Mouse (Mus musculus): ENCODE data around the gene Eme1.
"Not testable (repeated sequence)": the region's sequence is repeated elsewhere in the genome, so short reads cannot be mapped to it uniquely, and the experiment has no call there.

Eme1 gene

GRCm38 (mm10) chr11:94653663-94654436 is at the start of gene Eme1, which contains the start of gene Mrpl27:
TSS of gene Eme1 (minus strand) at chr11:94653964.
TSS of gene Mrpl27 (plus strand) at chr11:94653767.
- peak; percentile 87 to 97 for DNase-seq (ENCODE audit: inconsistent age in 2 of 2, low spot score in 1 of 2)

- no peak for DNase-seq (ENCODE audit: inconsistent age in 2 of 2, low spot score in 1 of 2)
Observed at GRCm38 (mm10) chr11:94702216-94702610, 48.4 kb upstream of the Eme1 start.

GRCm38 (mm10) chr11:94701401-94702215 is 47.8 kb upstream of the Eme1 start:
- no peak for DNase-seq (ENCODE audit: inconsistent age in 2 of 2, low spot score in 1 of 2)

- DNase-seq (ENCODE audit: inconsistent age in 2 of 2, low spot score in 1 of 2) = no peak
Observed at GRCm38 (mm10) chr11:94699399-94699798, 45.6 kb upstream of the Eme1 start.

- no peak for DNase-seq (ENCODE audit: inconsistent age in 2 of 2, low spot score in 1 of 2)
Observed at GRCm38 (mm10) chr11:94697703-94698464, 44.1 kb upstream of the Eme1 start.

GRCm38 (mm10) chr11:94697140-94697539 is 43.4 kb upstream of the Eme1 start:
- DNase-seq (ENCODE audit: inconsistent age in 2 of 2, low spot score in 1 of 2) = no peak

- DNase-seq (ENCODE audit: inconsistent age in 2 of 2, low spot score in 1 of 2) = no peak
Observed at GRCm38 (mm10) chr11:94695508-94695907, 41.7 kb upstream of the Eme1 start.

- not testable (repeated sequence) for DNase-seq (ENCODE audit: inconsistent age in 2 of 2, low spot score in 1 of 2)
Observed at GRCm38 (mm10) chr11:94692502-94692901, 38.7 kb upstream of the Eme1 start.

- no peak for DNase-seq (ENCODE audit: inconsistent age in 2 of 2, low spot score in 1 of 2)
Observed at GRCm38 (mm10) chr11:94687178-94687577, 33.4 kb upstream of the Eme1 start.

GRCm38 (mm10) chr11:94682427-94682826 is 28.7 kb upstream of the Eme1 start:
- no peak for DNase-seq (ENCODE audit: inconsistent age in 2 of 2, low spot score in 1 of 2)

GRCm38 (mm10) chr11:94681640-94682039 is 27.9 kb upstream of the Eme1 start:
- no peak for DNase-seq (ENCODE audit: inconsistent age in 2 of 2, low spot score in 1 of 2)

GRCm38 (mm10) chr11:94680639-94681038 is 26.9 kb upstream of the Eme1 start:
- DNase-seq (ENCODE audit: inconsistent age in 2 of 2, low spot score in 1 of 2) = no peak

GRCm38 (mm10) chr11:94677607-94678145 is 23.9 kb upstream of the Eme1 start:
- no peak for DNase-seq (ENCODE audit: inconsistent age in 2 of 2, low spot score in 1 of 2)

- DNase-seq (ENCODE audit: inconsistent age in 2 of 2, low spot score in 1 of 2) = peak; percentile 95 to 97
Observed at GRCm38 (mm10) chr11:94676754-94677606, 23.2 kb upstream of the Eme1 start, which contains the start of gene Xylt2. TSS of gene Xylt2 (minus strand) at chr11:94677515.

GRCm38 (mm10) chr11:94676308-94676707 is 22.5 kb upstream of the Eme1 start:
- peak in 1 of 2 experiments; percentile 37 for DNase-seq (ENCODE audit: inconsistent age in 2 of 2, low spot score in 1 of 2)

- DNase-seq (ENCODE audit: inconsistent age in 2 of 2, low spot score in 1 of 2) = no peak
Observed at GRCm38 (mm10) chr11:94675446-94675845, 21.7 kb upstream of the Eme1 start.

- no peak for DNase-seq (ENCODE audit: inconsistent age in 2 of 2, low spot score in 1 of 2)
Observed at GRCm38 (mm10) chr11:94674984-94675383, 21.2 kb upstream of the Eme1 start.

GRCm38 (mm10) chr11:94665281-94665680 is 11.5 kb upstream of the Eme1 start:
- DNase-seq (ENCODE audit: inconsistent age in 2 of 2, low spot score in 1 of 2) = no peak

GRCm38 (mm10) chr11:94661344-94661743 is 7.6 kb upstream of the Eme1 start:
- no peak for DNase-seq (ENCODE audit: inconsistent age in 2 of 2, low spot score in 1 of 2)

GRCm38 (mm10) chr11:94652973-94653372 is 791 bp downstream of the Eme1 start:
- no peak for DNase-seq (ENCODE audit: inconsistent age in 2 of 2, low spot score in 1 of 2)

All from adrenal gland, adult (tissue).